Mouse (Mus musculus): ENCODE data around the gene Thtpa. TPM values are rescaled to one million over a fixed set of nuclear protein-coding genes. Genes with fewer than 3 reads are reported as not detected.

The Thtpa gene
- total RNA-seq, 2 experiments from 2014 or later = 19.3 to 23.7 TPM

GRCm38 (mm10) chr14:55081105-55081504 is 13.5 kb upstream of the Thtpa start:
- no peak overlapping the region for H3K4me3 ChIP-seq
- DNase-seq (ENCODE audit: low spot score in 2 of 2) = no peak
- TF ChIP-seq CTCF (conservative IDR thresholded peaks at IDR 0.05) = no peak
- 0 out of 2 replicates have a peak overlapping the region, but pooled peaks have one; percentile 2 for H3K27ac ChIP-seq

- Histone ChIP-seq H3K27ac (peak overlapping the region; percentile 23), H3K4me3 (no peak overlapping the region)
- DNase-seq (ENCODE audit: low spot score in 2 of 2) = no peak
- TF ChIP-seq CTCF (conservative IDR thresholded peaks at IDR 0.05) = no peak
Observed at GRCm38 (mm10) chr14:55083481-55083880, 11.1 kb upstream of the Thtpa start.

- TF ChIP-seq CTCF (conservative IDR thresholded peaks at IDR 0.05) = no peak
- H3K27ac ChIP-seq = peak overlapping the region; percentile 49
- no peak for DNase-seq (ENCODE audit: low spot score in 2 of 2)
- no peak overlapping the region for H3K4me3 ChIP-seq
Observed at GRCm38 (mm10) chr14:55085324-55086008, 9.1 kb upstream of the Thtpa start.

- H3K27ac ChIP-seq = peak overlapping the region; percentile 49
Observed at GRCm38 (mm10) chr14:55086009-55086514, 8.5 kb upstream of the Thtpa start.

GRCm38 (mm10) chr14:55089199-55089947 is 5.2 kb upstream of the Thtpa start:
- Histone ChIP-seq H3K4me3 (peak overlapping the region; percentile 85), H3K27ac (peak overlapping the region; percentile 96)
- no peak for TF ChIP-seq CTCF (conservative IDR thresholded peaks at IDR 0.05)
- DNase-seq (ENCODE audit: low spot score in 2 of 2) = peak in 1 of 2 experiments; percentile 75

More at GRCm38 (mm10) chr14:55086009-55086514, 8.5 kb upstream of the Thtpa start:
- DNase-seq (ENCODE audit: low spot score in 2 of 2) = no peak
- no peak for TF ChIP-seq CTCF (conservative IDR thresholded peaks at IDR 0.05)
- H3K4me3 ChIP-seq = no peak overlapping the region

- peak in 1 of 2 experiments; percentile 51 for DNase-seq (ENCODE audit: low spot score in 2 of 2)
- Histone ChIP-seq H3K4me3 (peak overlapping the region; percentile 85), H3K27ac (peak overlapping the region; percentile 96)
- TF ChIP-seq CTCF (conservative IDR thresholded peaks at IDR 0.05) = no peak
Observed at GRCm38 (mm10) chr14:55091209-55091865, 3.2 kb upstream of the Thtpa start.

- Histone ChIP-seq H3K27ac (peak within 1 kb of the TSS; percentile 96), H3K4me3 (peak within 1 kb of the TSS; percentile 85)
- TF ChIP-seq CTCF (conservative IDR thresholded peaks at IDR 0.05) = peak; percentile 59
- peak; percentile 96 to 98 for DNase-seq (ENCODE audit: low spot score in 2 of 2)
Observed at GRCm38 (mm10) chr14:55092011-55092577, 2.5 kb upstream of the Thtpa start, which contains the start of gene Zfhx2. Gene Zfhx2, minus strand, starts transcription at chr14:55092324.

- TF ChIP-seq CTCF (conservative IDR thresholded peaks at IDR 0.05) = peak; percentile 34; the same call in 1 of the 2 replicates
- H3K4me3 ChIP-seq = no peak overlapping the region
- H3K27ac ChIP-seq = peak overlapping the region; percentile 96; the same call in 1 of the 2 replicates
- no peak for DNase-seq (ENCODE audit: low spot score in 2 of 2)
Observed at GRCm38 (mm10) chr14:55093927-55094326, 657 bp upstream of the Thtpa start.

- TF ChIP-seq CTCF (conservative IDR thresholded peaks at IDR 0.05) = no peak
- H3K27ac ChIP-seq = peak overlapping the region; percentile 96
- DNase-seq (ENCODE audit: low spot score in 2 of 2) = no peak
Observed at GRCm38 (mm10) chr14:55095263-55095662, 679 bp downstream of the Thtpa start.

GRCm38 (mm10) chr14:55095671-55096070 is 1.1 kb downstream of the Thtpa start:
- TF ChIP-seq CTCF (conservative IDR thresholded peaks at IDR 0.05) = no peak
- Histone ChIP-seq H3K27ac (peak overlapping the region; percentile 96), H3K4me3 (peak overlapping the region; percentile 69)
- no peak for DNase-seq (ENCODE audit: low spot score in 2 of 2)

More at GRCm38 (mm10) chr14:55095263-55095662, 679 bp downstream of the Thtpa start:
- peak overlapping the region; percentile 69 for H3K4me3 ChIP-seq

- H3K4me3 ChIP-seq = peak overlapping the region; percentile 13; the same call in 1 of the 2 replicates
- DNase-seq (ENCODE audit: low spot score in 2 of 2) = no peak
- no peak for TF ChIP-seq CTCF (conservative IDR thresholded peaks at IDR 0.05)
- H3K27ac ChIP-seq = peak overlapping the region; percentile 96; the same call in 1 of the 2 replicates
Observed at GRCm38 (mm10) chr14:55096573-55097087, 2.0 kb downstream of the Thtpa start.

- Histone ChIP-seq H3K4me3 (no peak overlapping the region), H3K27ac (peak overlapping the region; percentile 96; the same call in 1 of the 2 replicates)
- TF ChIP-seq CTCF (conservative IDR thresholded peaks at IDR 0.05) = no peak
- no peak for DNase-seq (ENCODE audit: low spot score in 2 of 2)
Observed at GRCm38 (mm10) chr14:55097646-55098045, 3.1 kb downstream of the Thtpa start.

All from layer of hippocampus, adult 2 months (tissue).